Mouse (Mus musculus): ENCODE results near the gene Gpr161. TPM values are rescaled to one million over a fixed set of nuclear protein-coding genes. Genes with fewer than 3 reads are reported as not detected.

The Gpr161 gene
- polyA plus RNA-seq, 1 experiment, result 1.4 TPM

- Histone ChIP-seq H3K36me3 (ENCODE audit: control insufficient read depth, insufficient read depth, low read length) (no peaks in the 10 kb centered on the region), H3K4me1 (ENCODE audit: control insufficient read depth, insufficient read depth, low read length) (no peaks in the 10 kb centered on the region), H3K27me3 (replicated peaks; ENCODE audit: control insufficient read depth, insufficient read depth, low read length) (no peaks in the 10 kb centered on the region), H3K27ac (ENCODE audit: insufficient read depth, low read depth, low read length) (no peak overlapping the region), H3K4me3 (ENCODE audit: insufficient read depth, low read depth, low read length) (no peak overlapping the region)
- TF ChIP-seq CTCF (conservative IDR thresholded peaks at IDR 0.05; ENCODE audit: insufficient read depth, insufficient read length, low read depth, low read length) (no peak), POLR2A (IDR thresholded peaks at IDR 0.05; ENCODE audit: low read depth, low read length) (no peak)
- DNase-seq, result no peak
- 84% methylated on average over 6 of the region's 6 CpGs for WGBS
Measured at GRCm38 (mm10) chr1:165274946-165275345, 20.6 kb upstream of the Gpr161 start.

GRCm38 (mm10) chr1:165280741-165281140 is 14.8 kb upstream of the Gpr161 start:
- 47% methylated on average over 10 of the region's 10 CpGs for WGBS
- no peak overlapping the region for H3K4me3 ChIP-seq (ENCODE audit: insufficient read depth, low read depth, low read length)
- H3K4me1 ChIP-seq (ENCODE audit: control insufficient read depth, insufficient read depth, low read length), result no peaks in the 10 kb centered on the region
- H3K36me3 ChIP-seq (ENCODE audit: control insufficient read depth, insufficient read depth, low read length), result no peaks in the 10 kb centered on the region
- TF ChIP-seq CTCF (conservative IDR thresholded peaks at IDR 0.05; ENCODE audit: insufficient read depth, insufficient read length, low read depth, low read length) (no peak), POLR2A (IDR thresholded peaks at IDR 0.05; ENCODE audit: low read depth, low read length) (no peak)
- H3K27ac ChIP-seq (ENCODE audit: insufficient read depth, low read depth, low read length), result no peak overlapping the region
- H3K27me3 ChIP-seq (replicated peaks; ENCODE audit: control insufficient read depth, insufficient read depth, low read length), result no peaks in the 10 kb centered on the region
- no peak for DNase-seq

- no peaks in the 10 kb centered on the region for H3K36me3 ChIP-seq (ENCODE audit: control insufficient read depth, insufficient read depth, low read length)
- H3K27me3 ChIP-seq (replicated peaks; ENCODE audit: control insufficient read depth, insufficient read depth, low read length), result no peaks in the 10 kb centered on the region
- TF ChIP-seq CTCF (conservative IDR thresholded peaks at IDR 0.05; ENCODE audit: insufficient read depth, insufficient read length, low read depth, low read length) (no peak), POLR2A (IDR thresholded peaks at IDR 0.05; ENCODE audit: low read depth, low read length) (no peak)
- no peaks in the 10 kb centered on the region for H3K4me1 ChIP-seq (ENCODE audit: control insufficient read depth, insufficient read depth, low read length)
- H3K27ac ChIP-seq (ENCODE audit: insufficient read depth, low read depth, low read length), result no peak overlapping the region
- DNase-seq, result peak; percentile 60
- 2% methylated on average over 65 of the region's 71 CpGs for WGBS
- H3K4me3 ChIP-seq (ENCODE audit: insufficient read depth, low read depth, low read length), result peak overlapping the region; percentile 66
Measured at GRCm38 (mm10) chr1:165281351-165282221, 14.0 kb upstream of the Gpr161 start.

- TF ChIP-seq POLR2A (IDR thresholded peaks at IDR 0.05; ENCODE audit: low read depth, low read length) (no peak), CTCF (conservative IDR thresholded peaks at IDR 0.05; ENCODE audit: insufficient read depth, insufficient read length, low read depth, low read length) (no peak)
- 5% methylated on average over 35 of the region's 35 CpGs for WGBS
- Histone ChIP-seq H3K4me1 (ENCODE audit: control insufficient read depth, insufficient read depth, low read length) (no peaks in the 10 kb centered on the region), H3K27me3 (replicated peaks; ENCODE audit: control insufficient read depth, insufficient read depth, low read length) (no peaks in the 10 kb centered on the region), H3K36me3 (ENCODE audit: control insufficient read depth, insufficient read depth, low read length) (no peaks in the 10 kb centered on the region), H3K27ac (ENCODE audit: insufficient read depth, low read depth, low read length) (no peak overlapping the region), H3K4me3 (ENCODE audit: insufficient read depth, low read depth, low read length) (peak overlapping the region; percentile 66)
- no peak for DNase-seq
Measured at GRCm38 (mm10) chr1:165282222-165282966, 13.2 kb upstream of the Gpr161 start.

- no peaks in the 10 kb centered on the region for H3K4me1 ChIP-seq (ENCODE audit: control insufficient read depth, insufficient read depth, low read length)
- H3K4me3 ChIP-seq (ENCODE audit: insufficient read depth, low read depth, low read length), result no peak overlapping the region
- H3K27me3 ChIP-seq (replicated peaks; ENCODE audit: control insufficient read depth, insufficient read depth, low read length), result no peaks in the 10 kb centered on the region
- 57% methylated on average over 7 of the region's 7 CpGs for WGBS
- H3K27ac ChIP-seq (ENCODE audit: insufficient read depth, low read depth, low read length), result no peak overlapping the region
- H3K36me3 ChIP-seq (ENCODE audit: control insufficient read depth, insufficient read depth, low read length), result no peaks in the 10 kb centered on the region
- no peak for DNase-seq
- TF ChIP-seq POLR2A (IDR thresholded peaks at IDR 0.05; ENCODE audit: low read depth, low read length) (no peak), CTCF (conservative IDR thresholded peaks at IDR 0.05; ENCODE audit: insufficient read depth, insufficient read length, low read depth, low read length) (no peak)
Measured at GRCm38 (mm10) chr1:165282967-165283345, 12.6 kb upstream of the Gpr161 start.

GRCm38 (mm10) chr1:165284096-165284495 is 11.5 kb upstream of the Gpr161 start:
- no peaks in the 10 kb centered on the region for H3K36me3 ChIP-seq (ENCODE audit: control insufficient read depth, insufficient read depth, low read length)
- no peaks in the 10 kb centered on the region for H3K4me1 ChIP-seq (ENCODE audit: control insufficient read depth, insufficient read depth, low read length)
- H3K4me3 ChIP-seq (ENCODE audit: insufficient read depth, low read depth, low read length), result no peak overlapping the region
- no peak overlapping the region for H3K27ac ChIP-seq (ENCODE audit: insufficient read depth, low read depth, low read length)
- no peaks in the 10 kb centered on the region for H3K27me3 ChIP-seq (replicated peaks; ENCODE audit: control insufficient read depth, insufficient read depth, low read length)
- 76% methylated on average over 7 of the region's 7 CpGs for WGBS
- no peak for TF ChIP-seq CTCF (conservative IDR thresholded peaks at IDR 0.05; ENCODE audit: insufficient read depth, insufficient read length, low read depth, low read length)
- TF ChIP-seq POLR2A (IDR thresholded peaks at IDR 0.05; ENCODE audit: low read depth, low read length), result no peak
- no peak for DNase-seq

GRCm38 (mm10) chr1:165288165-165288564 is 7.4 kb upstream of the Gpr161 start:
- Histone ChIP-seq H3K4me3 (ENCODE audit: insufficient read depth, low read depth, low read length) (no peak overlapping the region), H3K4me1 (ENCODE audit: control insufficient read depth, insufficient read depth, low read length) (no peaks in the 10 kb centered on the region), H3K27me3 (replicated peaks; ENCODE audit: control insufficient read depth, insufficient read depth, low read length) (no peaks in the 10 kb centered on the region), H3K36me3 (ENCODE audit: control insufficient read depth, insufficient read depth, low read length) (no peaks in the 10 kb centered on the region), H3K27ac (ENCODE audit: insufficient read depth, low read depth, low read length) (no peak overlapping the region)
- TF ChIP-seq CTCF (conservative IDR thresholded peaks at IDR 0.05; ENCODE audit: insufficient read depth, insufficient read length, low read depth, low read length) (no peak), POLR2A (IDR thresholded peaks at IDR 0.05; ENCODE audit: low read depth, low read length) (no peak)
- 90% methylated on average over 9 of the region's 9 CpGs for WGBS
- DNase-seq, result no peak
